Mouse (Mus musculus): ENCODE data around the gene Ooep. TPM values are rescaled to one million over a fixed set of nuclear protein-coding genes. Genes with fewer than 3 reads are reported as not detected.
"Not testable (repeated sequence)": the region's sequence is repeated elsewhere in the genome, so short reads cannot be mapped to it uniquely, and the experiment has no call there.

The Ooep gene
- polyA plus RNA-seq, 1 experiment from 2014 or later = 6.3 TPM

DNA sequence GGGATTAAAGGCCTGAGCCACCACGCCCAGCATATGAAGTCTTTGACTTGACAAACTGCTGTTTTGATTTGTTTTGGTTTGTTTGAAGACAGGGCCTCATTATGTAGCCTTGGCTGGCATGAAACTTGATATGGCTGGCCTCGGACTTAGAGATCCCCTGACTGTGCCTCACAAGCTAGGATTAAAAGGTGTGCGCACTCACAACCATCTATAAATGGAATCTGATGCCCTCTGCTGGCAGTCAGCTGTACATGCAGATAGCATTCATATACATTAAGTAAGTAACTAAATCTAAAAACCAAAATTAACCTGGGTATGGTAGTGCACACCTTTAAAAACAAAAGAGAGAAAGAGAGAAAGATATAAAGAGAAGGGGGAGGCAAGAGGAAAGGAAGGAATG is 7.4 kb upstream of the Ooep start:
- Histone ChIP-seq H3K9ac (no peak overlapping the region), H3K27ac (no peak overlapping the region), H3K36me3 (replicated peaks) (no peaks in the 10 kb centered on the region), H3K4me2 (no peak overlapping the region), H3K4me1 (no peaks in the 10 kb centered on the region), H3K9me3 (no peaks in the 10 kb centered on the region), H3K4me3 (no peak overlapping the region), H3K27me3 (replicated peaks) (no peaks in the 10 kb centered on the region)
- 46% methylated on average over 3 of the region's 3 CpGs for WGBS
- ATAC-seq (replicated peaks) = no peak

- H3K27ac ChIP-seq = peak overlapping the region; percentile 74
- ATAC-seq (replicated peaks) = peak; percentile 9; the same call in 1 of the 2 replicates
- WGBS = 27% methylated on average over 8 of the region's 8 CpGs
- H3K4me2 ChIP-seq = peak overlapping the region; percentile 77
- H3K9me3 ChIP-seq = no peaks in the 10 kb centered on the region
- H3K9ac ChIP-seq = peak overlapping the region; percentile 31
- H3K4me1 ChIP-seq = peaks cover 10% of the 10 kb centered on the region
- H3K4me3 ChIP-seq = peak overlapping the region; percentile 41
- H3K27me3 ChIP-seq (replicated peaks) = no peaks in the 10 kb centered on the region
- no peaks in the 10 kb centered on the region for H3K36me3 ChIP-seq (replicated peaks)
Observed at GRCm38 (mm10) chr9:78377546-78377945, 979 bp downstream of the Ooep start.

DNA sequence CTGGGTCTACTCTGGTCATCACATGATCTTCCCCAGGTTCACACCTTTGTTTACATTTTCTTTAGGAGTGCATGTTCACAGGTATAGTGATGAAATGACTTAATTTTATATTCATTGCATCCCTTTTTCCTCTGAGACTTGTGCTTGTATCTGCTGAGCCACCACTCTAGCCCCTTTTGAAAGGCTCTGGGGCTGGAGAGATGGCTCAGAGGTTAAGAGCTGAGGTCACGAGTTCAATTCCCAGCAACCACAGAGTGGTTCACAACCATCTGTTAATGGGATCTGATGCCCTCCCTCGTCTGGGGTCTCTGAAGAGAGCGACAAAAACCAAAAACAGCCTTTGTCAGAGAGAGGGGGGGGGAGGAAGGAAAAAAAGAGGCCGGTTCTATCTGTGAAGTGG is 3.0 kb downstream of the Ooep start:
- no peaks in the 10 kb centered on the region for H3K27me3 ChIP-seq (replicated peaks)

GRCm38 (mm10) chr9:78374885-78375389 is 3.6 kb downstream of the Ooep start:
- no peaks in the 10 kb centered on the region for H3K9me3 ChIP-seq
- no peak overlapping the region for H3K27ac ChIP-seq
- ATAC-seq (replicated peaks) = no peak
- no peaks in the 10 kb centered on the region for H3K27me3 ChIP-seq (replicated peaks)
- peaks cover 10% of the 10 kb centered on the region for H3K4me1 ChIP-seq
- no peak overlapping the region for H3K9ac ChIP-seq
- WGBS = 89% methylated on average over 1 of the region's 1 CpGs
- H3K4me2 ChIP-seq = no peak overlapping the region
- H3K36me3 ChIP-seq (replicated peaks) = no peaks in the 10 kb centered on the region
- no peak overlapping the region for H3K4me3 ChIP-seq

More for the DNA sequence above, 3.0 kb downstream of the Ooep start:
- H3K4me3 ChIP-seq = no peak overlapping the region
- H3K4me1 ChIP-seq = peaks cover 10% of the 10 kb centered on the region
- H3K4me2 ChIP-seq = no peak overlapping the region
- no peak overlapping the region for H3K9ac ChIP-seq
- 80% methylated on average over 4 of the region's 4 CpGs for WGBS
- H3K36me3 ChIP-seq (replicated peaks) = no peaks in the 10 kb centered on the region
- H3K9me3 ChIP-seq = no peaks in the 10 kb centered on the region
- ATAC-seq (replicated peaks) = no peak
- no peak overlapping the region for H3K27ac ChIP-seq

- Histone ChIP-seq H3K4me1 (peaks cover 10% of the 10 kb centered on the region), H3K36me3 (replicated peaks) (no peaks in the 10 kb centered on the region), H3K4me2 (no peak overlapping the region), H3K9ac (no peak overlapping the region), H3K27ac (no peak overlapping the region), H3K9me3 (no peaks in the 10 kb centered on the region), H3K4me3 (no peak overlapping the region), H3K27me3 (replicated peaks) (no peaks in the 10 kb centered on the region)
- 65% methylated on average over 5 of the region's 5 CpGs for WGBS
- no peak for ATAC-seq (replicated peaks)
Observed at GRCm38 (mm10) chr9:78374397-78374796, 4.1 kb downstream of the Ooep start.

GRCm38 (mm10) chr9:78372827-78373504 is 5.6 kb downstream of the Ooep start:
- no peak overlapping the region for H3K9ac ChIP-seq
- H3K27me3 ChIP-seq (replicated peaks) = no peaks in the 10 kb centered on the region
- H3K27ac ChIP-seq = no peak overlapping the region
- no peak overlapping the region for H3K4me3 ChIP-seq
- H3K36me3 ChIP-seq (replicated peaks) = no peaks in the 10 kb centered on the region
- H3K9me3 ChIP-seq = no peaks in the 10 kb centered on the region
- H3K4me1 ChIP-seq = peaks cover 3% of the 10 kb centered on the region
- no peak overlapping the region for H3K4me2 ChIP-seq
- ATAC-seq (replicated peaks) = no peak
- WGBS = 84% methylated on average over 10 of the region's 10 CpGs

GRCm38 (mm10) chr9:78371441-78371840 is 7.1 kb downstream of the Ooep start:
- WGBS = 98% methylated on average over 3 of the region's 3 CpGs
- no peak for ATAC-seq (replicated peaks)
- no peak overlapping the region for H3K4me2 ChIP-seq
- H3K9ac ChIP-seq = no peak overlapping the region
- H3K4me3 ChIP-seq = no peak overlapping the region
- no peaks in the 10 kb centered on the region for H3K4me1 ChIP-seq
- H3K36me3 ChIP-seq (replicated peaks) = no peaks in the 10 kb centered on the region
- no peaks in the 10 kb centered on the region for H3K9me3 ChIP-seq
- no peaks in the 10 kb centered on the region for H3K27me3 ChIP-seq (replicated peaks)
- no peak overlapping the region for H3K27ac ChIP-seq

GRCm38 (mm10) chr9:78369786-78370185 is 8.7 kb downstream of the Ooep start:
- 83% methylated on average over 7 of the region's 7 CpGs for WGBS
- H3K9me3 ChIP-seq = no peaks in the 10 kb centered on the region
- no peak overlapping the region for H3K4me3 ChIP-seq
- H3K27ac ChIP-seq = no peak overlapping the region
- H3K4me2 ChIP-seq = no peak overlapping the region
- no peaks in the 10 kb centered on the region for H3K27me3 ChIP-seq (replicated peaks)
- no peaks in the 10 kb centered on the region for H3K4me1 ChIP-seq
- H3K36me3 ChIP-seq (replicated peaks) = no peaks in the 10 kb centered on the region
- no peak for ATAC-seq (replicated peaks)
- no peak overlapping the region for H3K9ac ChIP-seq

GRCm38 (mm10) chr9:78369349-78369748 is 9.2 kb downstream of the Ooep start:
- Histone ChIP-seq H3K27ac (no peak overlapping the region), H3K4me2 (no peak overlapping the region), H3K27me3 (replicated peaks) (no peaks in the 10 kb centered on the region), H3K4me3 (no peak overlapping the region), H3K9me3 (no peaks in the 10 kb centered on the region), H3K36me3 (replicated peaks) (no peaks in the 10 kb centered on the region), H3K9ac (no peak overlapping the region), H3K4me1 (no peaks in the 10 kb centered on the region)
- no peak for ATAC-seq (replicated peaks)
- WGBS = 89% methylated on average over 2 of the region's 2 CpGs

GRCm38 (mm10) chr9:78368671-78369293 is 9.7 kb downstream of the Ooep start:
- no peak for ATAC-seq (replicated peaks)
- no peaks in the 10 kb centered on the region for H3K36me3 ChIP-seq (replicated peaks)
- H3K9ac ChIP-seq = no peak overlapping the region
- no peak overlapping the region for H3K4me3 ChIP-seq
- no peaks in the 10 kb centered on the region for H3K4me1 ChIP-seq
- no peak overlapping the region for H3K4me2 ChIP-seq
- H3K27ac ChIP-seq = no peak overlapping the region
- no peaks in the 10 kb centered on the region for H3K9me3 ChIP-seq
- 84% methylated on average over 3 of the region's 3 CpGs for WGBS
- no peaks in the 10 kb centered on the region for H3K27me3 ChIP-seq (replicated peaks)

DNA sequence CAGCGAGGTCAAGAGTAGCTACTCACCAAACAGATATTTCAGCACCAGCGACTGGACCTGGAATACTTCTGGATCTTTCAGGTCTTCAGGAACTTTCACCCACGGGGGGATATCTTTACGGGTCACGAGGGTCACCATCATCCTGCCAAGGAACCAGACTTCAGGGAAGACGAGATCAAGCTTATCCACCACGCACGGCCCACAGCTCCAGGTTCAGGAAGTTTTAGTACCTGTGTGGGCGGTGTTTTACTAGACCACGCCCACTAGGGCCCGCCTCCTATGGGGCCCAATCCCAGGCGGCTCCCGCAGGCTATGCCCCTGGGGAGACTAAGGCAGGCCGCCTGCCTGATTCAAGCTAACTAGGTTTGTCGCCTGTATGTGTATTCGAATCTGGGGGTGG is 10.6 kb downstream of the Ooep start, which contains the start of gene Dppa5a:
Gene Dppa5a (minus strand): TSS at position 219 of the 400 bp plus-strand sequence.
- WGBS = 94% methylated on average over 16 of the region's 16 CpGs
- H3K4me2 ChIP-seq; H3K9me3 ChIP-seq; H3K27me3 ChIP-seq (replicated peaks); H3K9ac ChIP-seq; ATAC-seq (replicated peaks); H3K36me3 ChIP-seq (replicated peaks); H3K4me1 ChIP-seq; H3K4me3 ChIP-seq; H3K27ac ChIP-seq: not testable (repeated sequence)

- no peaks in the 10 kb centered on the region for H3K27me3 ChIP-seq (replicated peaks)
- H3K36me3 ChIP-seq (replicated peaks) = no peaks in the 10 kb centered on the region
- 60% methylated on average over 13 of the region's 13 CpGs for WGBS
- H3K4me3 ChIP-seq = no peak overlapping the region
- H3K9ac ChIP-seq = no peak overlapping the region
- no peaks in the 10 kb centered on the region for H3K4me1 ChIP-seq
- H3K27ac ChIP-seq = no peak overlapping the region
- no peak overlapping the region for H3K4me2 ChIP-seq
- H3K9me3 ChIP-seq = no peaks in the 10 kb centered on the region
- no peak for ATAC-seq (replicated peaks)
Observed at GRCm38 (mm10) chr9:78365850-78366544, 12.5 kb downstream of the Ooep start.

All from midbrain, embryonic 15.5 days (tissue).